Mouse (Mus musculus): ENCODE data around the gene Fkbpl. TPM values are rescaled to one million over a fixed set of nuclear protein-coding genes. Genes with fewer than 3 reads are reported as not detected.

Fkbpl gene
- polyA plus RNA-seq, 1 experiment from 2014 or later: 5.6 TPM

DNA sequence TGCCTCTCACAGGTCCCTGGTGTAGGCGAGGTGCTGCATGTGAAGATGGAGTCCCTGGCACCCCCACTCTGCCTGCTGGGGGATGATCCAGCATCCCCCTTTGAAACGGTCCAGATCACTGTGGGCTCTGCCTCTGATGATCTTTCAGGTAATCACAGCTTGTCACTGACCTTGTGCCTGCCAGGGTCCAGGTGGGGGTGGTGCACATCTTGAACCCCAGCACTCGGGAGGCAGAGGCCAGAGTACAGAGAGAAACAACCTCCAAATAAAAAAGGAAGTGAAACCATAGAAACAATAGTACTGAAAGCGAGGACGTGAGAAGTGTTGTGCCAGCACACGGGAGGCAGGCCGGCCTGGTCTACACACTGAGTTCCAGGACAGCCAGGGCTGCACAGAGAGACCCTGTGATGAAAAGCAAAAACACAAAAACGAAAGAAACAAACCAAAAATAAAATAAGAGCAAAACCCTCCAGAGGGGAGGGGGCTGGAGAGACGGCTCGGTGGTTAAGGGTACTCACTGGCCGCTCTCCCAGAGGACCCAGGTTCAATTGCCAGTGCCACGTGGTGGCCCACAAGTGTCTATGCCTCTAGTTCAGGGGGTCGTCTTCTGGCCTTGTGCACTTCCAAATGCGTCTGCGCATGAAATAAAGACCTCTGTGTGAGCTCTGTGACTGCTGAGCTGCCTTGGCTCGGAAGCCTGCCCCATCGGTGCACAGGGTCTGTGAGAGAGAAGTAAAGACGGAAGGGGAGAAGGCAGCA lies 4.7 kb downstream of the Fkbpl start:
- no peak overlapping the region for H3K27ac ChIP-seq
- peaks cover 43% of the 10 kb centered on the region for H3K4me1 ChIP-seq (replicated peaks)
- DNase-seq (no peak), ATAC-seq (ENCODE audit: low read depth) (no peak)
- no peak overlapping the region for H3K9ac ChIP-seq
- peaks cover 49% of the 10 kb centered on the region for H3K36me3 ChIP-seq
- 77% methylated on average over 18 of the region's 18 CpGs for WGBS (ENCODE audit: insufficient replicate concordance)
- no peak overlapping the region for H3K4me2 ChIP-seq
- no peak overlapping the region for H3K4me3 ChIP-seq (replicated peaks)
- H3K9me3 ChIP-seq (replicated peaks): no peaks in the 10 kb centered on the region
- H3K27me3 ChIP-seq: no peaks in the 10 kb centered on the region

DNA sequence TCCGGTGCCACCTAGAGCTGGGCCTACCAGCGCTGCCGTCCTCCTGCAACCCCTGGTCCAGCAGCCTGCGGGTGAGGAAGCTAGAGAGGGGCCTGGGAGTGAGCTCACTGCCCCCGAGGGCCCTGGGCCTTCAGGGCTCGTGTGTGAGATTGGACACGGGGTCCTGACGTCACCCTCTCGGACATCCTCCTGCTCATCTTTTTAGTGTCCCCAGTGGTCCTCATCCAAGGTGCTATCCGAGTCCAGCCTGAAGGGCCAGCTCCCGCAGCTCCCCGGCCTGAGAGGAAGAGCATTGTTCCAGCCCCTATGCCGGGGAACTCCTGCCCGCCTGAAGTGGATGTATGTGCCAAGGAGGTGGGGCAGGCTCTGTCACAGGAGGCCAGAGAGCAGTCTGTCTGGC lies 6.2 kb downstream of the Fkbpl start:
- H3K36me3 ChIP-seq: peaks cover 54% of the 10 kb centered on the region
- no peak overlapping the region for H3K27ac ChIP-seq
- H3K27me3 ChIP-seq: no peaks in the 10 kb centered on the region
- no peak overlapping the region for H3K4me3 ChIP-seq (replicated peaks)
- H3K4me2 ChIP-seq: no peak overlapping the region
- no peak overlapping the region for H3K9ac ChIP-seq
- ATAC-seq (ENCODE audit: low read depth) (no peak), DNase-seq (no peak)
- peaks cover 43% of the 10 kb centered on the region for H3K4me1 ChIP-seq (replicated peaks)
- H3K9me3 ChIP-seq (replicated peaks): no peaks in the 10 kb centered on the region
- 87% methylated on average over 14 of the region's 14 CpGs for WGBS (ENCODE audit: insufficient replicate concordance)

DNA sequence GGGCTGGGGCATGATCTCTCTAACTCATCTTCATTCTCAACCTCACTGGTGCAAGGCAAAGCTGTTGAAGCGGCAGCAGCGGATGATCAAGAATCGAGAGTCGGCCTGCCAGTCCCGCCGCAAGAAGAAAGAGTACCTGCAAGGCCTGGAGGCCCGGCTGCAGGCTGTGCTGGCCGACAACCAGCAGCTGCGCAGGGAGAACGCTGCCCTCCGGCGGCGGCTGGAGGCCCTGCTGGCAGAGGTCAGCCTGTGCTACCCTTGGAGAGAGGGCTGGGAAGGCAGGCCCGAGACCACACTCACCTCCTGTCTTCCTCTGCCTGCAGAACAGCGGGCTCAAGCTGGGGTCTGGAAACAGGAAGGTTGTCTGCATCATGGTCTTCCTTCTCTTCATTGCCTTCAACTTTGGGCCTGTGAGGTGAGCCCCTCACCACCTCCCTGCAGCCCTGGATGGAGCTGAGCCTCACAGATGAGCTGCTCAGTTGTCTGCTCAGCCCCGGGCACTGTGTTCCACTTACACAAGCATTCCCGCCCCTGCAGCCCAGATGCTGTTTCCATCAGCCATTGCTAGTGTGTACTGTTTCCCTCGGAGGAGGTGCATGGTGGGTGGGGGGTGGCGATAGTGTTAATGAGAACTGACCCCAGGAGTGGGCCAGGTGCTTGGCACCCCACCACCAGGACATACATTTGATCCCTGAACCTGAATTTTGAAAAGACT lies 7.1 kb downstream of the Fkbpl start:
- DNase-seq (no peak), ATAC-seq (ENCODE audit: low read depth) (no peak)
- Histone ChIP-seq H3K27ac (no peak overlapping the region), H3K4me3 (replicated peaks) (no peak overlapping the region), H3K36me3 (peaks cover 54% of the 10 kb centered on the region), H3K9ac (no peak overlapping the region), H3K9me3 (replicated peaks) (no peaks in the 10 kb centered on the region), H3K27me3 (no peaks in the 10 kb centered on the region), H3K4me1 (replicated peaks) (peaks cover 34% of the 10 kb centered on the region), H3K4me2 (no peak overlapping the region)
- 61% methylated on average over 19 of the region's 19 CpGs for WGBS (ENCODE audit: insufficient replicate concordance)

DNA sequence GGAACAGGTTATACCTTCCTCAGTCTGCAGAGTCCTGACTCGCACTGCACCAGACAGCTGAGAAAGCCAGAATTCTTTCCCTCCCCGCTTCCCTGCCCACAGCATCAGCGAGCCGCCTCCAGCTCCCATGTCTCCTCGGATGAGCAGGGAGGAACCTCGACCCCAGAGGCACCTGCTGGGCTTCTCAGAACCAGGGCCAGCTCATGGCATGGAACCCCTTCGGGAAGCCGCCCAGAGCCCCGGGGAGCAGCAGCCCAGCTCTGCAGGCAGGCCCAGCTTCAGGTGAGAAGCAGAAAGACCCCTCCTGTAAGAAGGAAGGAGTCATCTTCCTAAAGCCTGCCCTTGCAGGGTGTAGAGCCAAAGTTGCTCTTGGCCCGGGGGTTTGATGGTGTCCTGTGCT lies 8.0 kb downstream of the Fkbpl start:
- 76% methylated on average over 10 of the region's 10 CpGs for WGBS (ENCODE audit: insufficient replicate concordance)
- no peak for DNase-seq
- peaks cover 54% of the 10 kb centered on the region for H3K36me3 ChIP-seq
- H3K27me3 ChIP-seq: peaks cover 5% of the 10 kb centered on the region; the same call in 1 of the 2 replicates
- H3K4me1 ChIP-seq (replicated peaks): peaks cover 32% of the 10 kb centered on the region
- no peak for ATAC-seq (ENCODE audit: low read depth)
- no peak overlapping the region for H3K4me3 ChIP-seq (replicated peaks)
- H3K9ac ChIP-seq: no peak overlapping the region
- H3K27ac ChIP-seq: no peak overlapping the region
- H3K4me2 ChIP-seq: no peak overlapping the region
- no peaks in the 10 kb centered on the region for H3K9me3 ChIP-seq (replicated peaks)

DNA sequence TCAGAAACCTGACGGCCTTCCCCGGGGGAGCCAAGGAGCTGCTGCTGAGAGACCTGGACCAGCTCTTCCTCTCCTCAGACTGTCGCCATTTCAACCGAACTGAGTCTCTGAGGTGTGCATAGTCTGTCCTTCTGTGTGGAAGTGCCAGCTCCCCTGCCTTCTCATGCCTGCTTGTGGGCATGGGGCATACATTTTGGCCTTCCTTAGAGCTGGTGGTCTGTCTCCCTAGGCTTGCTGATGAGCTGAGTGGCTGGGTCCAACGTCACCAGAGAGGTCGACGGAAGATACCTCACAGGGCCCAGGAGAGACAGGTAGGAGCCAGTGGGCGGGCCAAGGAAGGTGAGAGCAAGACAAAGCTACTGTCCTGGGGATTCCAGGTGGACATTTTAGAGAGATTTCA lies 8.4 kb downstream of the Fkbpl start:
- Histone ChIP-seq H3K9ac (no peak overlapping the region), H3K4me1 (replicated peaks) (peaks cover 27% of the 10 kb centered on the region), H3K4me3 (replicated peaks) (no peak overlapping the region), H3K9me3 (replicated peaks) (no peaks in the 10 kb centered on the region), H3K36me3 (peaks cover 54% of the 10 kb centered on the region), H3K4me2 (no peak overlapping the region), H3K27ac (no peak overlapping the region), H3K27me3 (peaks cover 5% of the 10 kb centered on the region; the same call in 1 of the 2 replicates)
- 78% methylated on average over 8 of the region's 8 CpGs for WGBS (ENCODE audit: insufficient replicate concordance)
- no peak for ATAC-seq (ENCODE audit: low read depth)
- DNase-seq: no peak

DNA sequence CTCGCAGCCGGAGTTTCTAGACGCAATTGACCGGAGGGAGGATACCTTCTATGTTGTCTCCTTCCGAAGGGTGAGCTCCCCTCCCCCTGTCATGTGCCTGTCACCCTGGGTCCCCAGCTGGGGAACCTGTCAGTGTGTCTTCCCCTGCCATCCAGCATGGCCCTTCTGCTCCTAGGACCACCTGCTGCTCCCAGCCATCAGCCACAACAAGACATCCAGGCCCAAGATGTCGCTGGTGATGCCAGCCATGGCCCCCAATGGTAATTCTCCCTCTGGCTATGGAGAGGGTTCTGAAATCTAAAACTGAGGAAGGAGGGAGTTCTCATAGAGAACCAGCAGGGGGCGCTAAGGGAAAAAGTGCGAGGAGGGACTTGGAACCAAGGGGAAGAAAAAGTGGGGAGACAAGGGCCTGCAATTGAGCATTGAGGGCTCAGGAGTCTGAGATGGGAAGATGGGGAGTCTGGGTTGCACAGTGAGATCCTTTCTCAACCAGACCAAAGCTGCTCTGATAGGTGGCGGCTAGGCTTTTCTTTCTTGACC lies 9.3 kb downstream of the Fkbpl start:
- H3K27ac ChIP-seq: no peak overlapping the region
- ATAC-seq (ENCODE audit: low read depth) (no peak), DNase-seq (no peak)
- H3K9me3 ChIP-seq (replicated peaks): no peaks in the 10 kb centered on the region
- peaks cover 10% of the 10 kb centered on the region for H3K27me3 ChIP-seq
- WGBS (ENCODE audit: insufficient replicate concordance): 55% methylated on average over 9 of the region's 9 CpGs
- H3K9ac ChIP-seq: no peak overlapping the region
- peaks cover 52% of the 10 kb centered on the region for H3K36me3 ChIP-seq
- no peak overlapping the region for H3K4me2 ChIP-seq
- H3K4me1 ChIP-seq (replicated peaks): peaks cover 20% of the 10 kb centered on the region
- H3K4me3 ChIP-seq (replicated peaks): no peak overlapping the region

DNA sequence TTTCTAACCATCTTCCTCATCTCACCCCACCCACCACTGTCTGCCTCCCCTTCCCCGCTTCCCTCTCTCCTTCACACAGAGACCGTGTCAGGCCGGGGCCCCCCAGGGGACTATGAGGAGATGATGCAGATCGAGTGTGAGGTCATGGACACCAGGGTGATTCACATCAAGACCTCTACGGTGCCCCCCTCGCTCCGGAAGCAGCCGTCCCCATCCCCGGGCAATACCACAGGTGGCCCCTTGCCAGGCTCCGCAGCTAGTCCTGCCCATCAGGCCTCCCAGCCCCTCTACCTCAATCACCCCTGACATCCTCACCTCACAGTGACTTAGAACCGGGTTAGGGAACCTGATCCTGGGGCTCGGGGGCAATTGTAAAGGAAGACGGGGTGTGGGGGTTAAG lies 9.8 kb downstream of the Fkbpl start:
- Histone ChIP-seq H3K27ac (no peak overlapping the region), H3K9ac (no peak overlapping the region), H3K4me1 (replicated peaks) (peaks cover 17% of the 10 kb centered on the region), H3K9me3 (replicated peaks) (no peaks in the 10 kb centered on the region), H3K27me3 (peaks cover 16% of the 10 kb centered on the region), H3K36me3 (peaks cover 46% of the 10 kb centered on the region), H3K4me2 (no peak overlapping the region), H3K4me3 (replicated peaks) (no peak overlapping the region)
- DNase-seq (no peak), ATAC-seq (ENCODE audit: low read depth) (no peak)
- WGBS (ENCODE audit: insufficient replicate concordance): 83% methylated on average over 13 of the region's 13 CpGs

DNA sequence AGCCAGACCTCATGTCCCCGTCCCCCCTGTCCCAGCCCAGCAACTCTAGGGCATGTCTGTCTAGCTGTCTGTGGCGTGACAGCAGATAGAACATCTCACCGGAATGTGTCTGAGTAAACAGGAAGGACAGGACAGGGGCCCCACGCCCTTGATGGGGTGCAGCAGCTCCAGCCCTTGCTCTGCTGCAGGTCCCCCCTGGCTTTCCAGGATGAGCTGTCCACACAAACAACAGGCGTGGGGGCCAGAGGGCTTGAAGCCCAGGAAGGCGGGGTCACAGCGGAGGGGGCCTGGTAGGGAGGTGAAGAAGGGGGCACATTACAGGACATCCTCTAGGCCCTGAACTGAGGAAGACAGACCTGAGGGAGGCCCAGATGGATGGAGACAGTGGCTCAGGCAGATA lies 10.6 kb downstream of the Fkbpl start:
- no peak; the same call in 1 of the 2 replicates for ATAC-seq (ENCODE audit: low read depth)
- Histone ChIP-seq H3K36me3 (peaks cover 39% of the 10 kb centered on the region), H3K4me3 (replicated peaks) (no peak overlapping the region), H3K9me3 (replicated peaks) (no peaks in the 10 kb centered on the region), H3K4me2 (no peak overlapping the region), H3K9ac (no peak overlapping the region), H3K4me1 (replicated peaks) (peaks cover 16% of the 10 kb centered on the region), H3K27me3 (peaks cover 23% of the 10 kb centered on the region), H3K27ac (no peak overlapping the region)
- DNase-seq: no peak
- WGBS (ENCODE audit: insufficient replicate concordance): 51% methylated on average over 7 of the region's 7 CpGs

DNA sequence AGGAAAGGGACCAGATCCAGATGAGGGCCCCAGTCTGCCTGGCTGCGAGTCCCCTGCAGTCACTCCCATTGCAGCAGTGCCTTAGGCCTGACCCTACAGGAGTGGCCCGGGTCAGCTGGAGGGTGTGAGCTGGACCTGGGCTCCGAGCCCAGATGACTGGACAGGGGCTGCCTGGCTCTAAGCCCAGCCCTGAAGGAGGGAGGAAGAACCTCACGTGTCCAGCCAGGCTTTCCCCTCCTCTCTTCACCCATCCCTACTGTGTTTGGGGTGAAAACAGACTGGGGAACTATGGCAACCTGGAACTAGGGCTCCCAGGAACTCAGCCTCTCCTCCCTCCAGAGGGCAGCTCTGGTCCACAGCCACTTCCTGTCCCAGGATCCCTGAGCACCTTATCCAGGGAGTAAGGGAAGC lies 11.0 kb downstream of the Fkbpl start:
- H3K27me3 ChIP-seq: peaks cover 28% of the 10 kb centered on the region
- peaks cover 20% of the 10 kb centered on the region for H3K4me1 ChIP-seq (replicated peaks)
- 49% methylated on average over 4 of the region's 4 CpGs for WGBS (ENCODE audit: insufficient replicate concordance)
- no peak overlapping the region for H3K9ac ChIP-seq
- H3K4me3 ChIP-seq (replicated peaks): no peak overlapping the region
- ATAC-seq (ENCODE audit: low read depth) (peak; percentile 41), DNase-seq (no peak)
- no peak overlapping the region for H3K4me2 ChIP-seq
- H3K27ac ChIP-seq: no peak overlapping the region
- H3K9me3 ChIP-seq (replicated peaks): no peaks in the 10 kb centered on the region
- peaks cover 35% of the 10 kb centered on the region for H3K36me3 ChIP-seq

DNA sequence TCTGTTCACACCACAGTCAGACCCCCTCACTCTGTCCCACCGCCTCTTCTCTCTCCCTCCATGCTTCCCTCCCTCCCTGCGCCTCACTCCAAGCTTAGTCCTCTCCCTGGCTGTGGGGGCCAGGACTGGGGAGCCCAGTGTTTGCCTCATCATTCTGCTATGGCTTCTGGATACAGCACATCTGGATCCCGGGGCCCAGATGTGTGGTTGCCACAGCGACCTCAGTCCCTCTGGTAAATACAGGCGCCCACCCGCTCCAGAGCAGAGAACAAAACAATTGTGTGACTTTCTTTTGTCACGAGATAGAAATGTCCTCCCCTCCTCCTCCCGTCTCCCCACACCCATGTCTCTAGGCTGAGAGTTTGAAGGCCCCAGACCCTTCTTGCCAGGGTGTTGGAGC lies 12.1 kb downstream of the Fkbpl start:
- no peak for DNase-seq
- Histone ChIP-seq H3K4me3 (replicated peaks) (no peak overlapping the region), H3K4me1 (replicated peaks) (peaks cover 31% of the 10 kb centered on the region), H3K4me2 (no peak overlapping the region), H3K27me3 (peaks cover 38% of the 10 kb centered on the region), H3K36me3 (peaks cover 24% of the 10 kb centered on the region), H3K9ac (no peak overlapping the region), H3K27ac (no peak overlapping the region), H3K9me3 (replicated peaks) (no peaks in the 10 kb centered on the region)
- 55% methylated on average over 8 of the region's 8 CpGs for WGBS (ENCODE audit: insufficient replicate concordance)
- no peak for ATAC-seq (ENCODE audit: low read depth)

DNA sequence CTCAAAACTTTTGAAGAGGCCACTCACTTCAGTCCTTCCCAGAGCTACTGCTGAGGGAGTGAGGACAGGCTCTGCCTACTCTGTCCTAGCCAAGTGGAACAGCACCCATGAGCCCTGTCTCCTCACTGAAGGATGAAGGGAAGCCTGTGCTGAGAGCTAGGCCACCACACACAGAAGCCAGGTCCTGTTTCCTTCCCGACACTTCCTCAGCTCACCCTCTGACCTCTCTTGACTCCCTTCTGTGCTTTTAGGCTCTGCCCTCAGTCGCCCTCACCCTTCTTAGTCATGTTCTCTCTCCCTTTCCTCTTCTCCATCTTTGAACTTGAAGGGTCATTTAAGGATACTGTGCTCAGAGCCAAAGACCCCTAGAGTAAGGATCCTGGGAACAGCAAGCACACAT lies 12.7 kb downstream of the Fkbpl start:
- Histone ChIP-seq H3K9ac (no peak overlapping the region), H3K4me2 (no peak overlapping the region), H3K27me3 (peaks cover 39% of the 10 kb centered on the region), H3K4me3 (replicated peaks) (no peak overlapping the region), H3K36me3 (peaks cover 21% of the 10 kb centered on the region), H3K27ac (no peak overlapping the region), H3K4me1 (replicated peaks) (peaks cover 31% of the 10 kb centered on the region), H3K9me3 (replicated peaks) (no peaks in the 10 kb centered on the region)
- DNase-seq (no peak), ATAC-seq (ENCODE audit: low read depth) (no peak)
- WGBS (ENCODE audit: insufficient replicate concordance): 20% methylated on average over 2 of the region's 2 CpGs

Measured in liver, embryonic 13.5 days (tissue).